Mouse (Mus musculus): ENCODE measurements around the gene Muc5ac.

DNA sequence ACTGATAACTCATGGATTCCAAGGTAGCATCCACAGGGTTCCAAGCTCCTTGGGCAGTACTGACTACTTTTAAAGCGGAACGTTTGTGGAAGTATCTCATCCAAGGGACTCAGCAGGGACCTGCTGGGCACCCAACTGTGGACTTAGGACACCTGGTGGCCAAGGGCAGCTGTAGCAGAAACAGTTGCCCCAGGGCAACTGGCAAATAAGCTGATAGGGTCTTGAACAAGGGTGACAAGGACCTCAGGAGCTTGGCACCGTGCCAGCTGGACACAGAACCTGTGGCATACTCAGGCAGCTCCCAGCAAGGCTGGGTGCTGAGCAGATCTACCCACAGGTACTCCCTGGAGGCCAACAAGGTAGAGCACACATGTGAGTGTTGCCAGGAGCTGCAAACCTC is 29.5 kb downstream of the Muc5ac start:
- TF ChIP-seq CTCF (IDR thresholded peaks at IDR 0.05; ENCODE audit: low read depth) (no peak), EP300 (IDR thresholded peaks at IDR 0.05; ENCODE audit: low read depth) (no peak)
